8 mouse cellular contexts compared by ENCODE assay signal in the genomic region with DNA sequence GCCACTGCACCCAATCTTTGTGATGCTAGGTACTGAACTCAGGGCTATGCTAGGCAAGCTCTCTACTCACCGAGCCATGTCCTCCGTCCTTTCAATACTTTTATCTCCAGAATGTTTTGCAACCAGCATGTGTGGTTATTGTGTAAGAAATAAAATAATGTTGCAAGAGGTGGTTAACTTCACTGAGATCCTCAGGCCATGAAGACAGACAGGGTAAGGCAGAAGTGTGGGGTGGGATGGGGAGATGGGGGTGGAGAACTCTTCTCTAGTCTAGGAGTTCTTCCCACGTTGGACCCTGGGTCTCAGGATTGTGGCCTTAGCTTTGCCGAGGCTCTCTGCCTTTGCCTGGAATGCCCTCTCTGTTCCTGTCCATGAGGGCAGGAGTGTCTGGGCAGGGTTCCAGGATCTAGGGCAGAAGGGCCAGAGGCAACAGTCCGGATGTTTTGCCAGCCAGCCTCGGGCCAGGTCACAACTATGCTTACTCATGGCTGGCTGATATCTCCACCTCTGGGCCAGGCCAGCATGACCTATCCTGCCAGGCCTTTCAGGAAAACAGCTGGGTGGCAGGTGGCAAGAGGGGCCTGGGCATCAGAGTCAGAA. TPM values are rescaled to one million over a fixed set of nuclear protein-coding genes. Genes with fewer than 3 reads are reported as not detected.
A peak's percentile ranks its signal among the peaks of the same experiment; 100 is the strongest.
DNase-seq lines count a peak whose midpoint lies in the region; ATAC-seq lines count a peak whose summit lies in the region.

No protein-coding gene starts in this region.

- ATAC-seq in common myeloid progenitor, adult 5-6 weeks (replicated peaks; ENCODE audit: low read depth, poor library complexity, severe bottlenecking): peak; percentile 37; the same call in 1 of the 2 replicates
- ATAC-seq in frontal cortex, adult (ENCODE audit: low TSS enrichment): no peak

- peak; percentile 17 for DNase-seq in urinary bladder, postnatal 25 days (ENCODE audit: low spot score)
- DNase-seq in urinary bladder, adult 2 months (ENCODE audit: low spot score): no peak
- DNase-seq in kidney, adult 9 months: peak; percentile 94
- peak; percentile 44 for DNase-seq in testis, postnatal 14 days (ENCODE audit: low spot score)
- DNase-seq in left cerebral cortex, postnatal 10 days (ENCODE audit: extremely low spot score in 1 of 2, low spot score in 2 of 2): no peak
- DNase-seq in spleen, adult 18-20 months: no peak

- intact Hi-C loops in left cerebral cortex, postnatal 10 days (cut with DNase I): no loop called here

RNA-seq across cellular contexts. Expression of a gene that starts 33.7 kb away (rescaled TPM):
- 0.03 and 0.08 TPM in 2 replicates for polyA plus RNA-seq in urinary bladder, adult 2 months (2012; rRNA removed)
- not detected in 2 replicates for total RNA-seq in common myeloid progenitor, adult 5-6 weeks (2017)
- 100 to 1,000 TPM; 135 to 148 TPM for total RNA-seq in left cerebral cortex, postnatal 10 days (2021)

RNA-seq across cellular contexts. Expression of a gene that starts 43.0 kb away (rescaled TPM):
- polyA plus RNA-seq in urinary bladder, adult 2 months (2012; rRNA removed): 16.9 and 22.7 TPM in 2 replicates
- total RNA-seq in common myeloid progenitor, adult 5-6 weeks (2017): 0.23 TPM in 1 of 2 replicates, not detected in the other
- total RNA-seq in left cerebral cortex, postnatal 10 days (2021): 10 to 100 TPM; 80.7 to 87.0 TPM

Comparison
In these comparisons a context has a peak if more than half of its experiments do, and no peak if none do; other contexts are left out.
1. DNase-seq: peak in urinary bladder, postnatal 25 days (single experiment), kidney, adult 9 months (single experiment) and testis, postnatal 14 days (single experiment); none in urinary bladder, adult 2 months (single experiment), left cerebral cortex, postnatal 10 days (0 of 2) and spleen, adult 18-20 months (0 of 2).
2. RNA of a gene that starts 33.7 kb away (total RNA-seq): 135 to 148 TPM in left cerebral cortex, postnatal 10 days; not detected in common myeloid progenitor, adult 5-6 weeks; every median in the first group is over 100 times any median in the second.
3. RNA of a gene that starts 43.0 kb away (total RNA-seq): 80.7 to 87.0 TPM in left cerebral cortex, postnatal 10 days; 0.23 TPM in common myeloid progenitor, adult 5-6 weeks; every median in the first group is over 10 times any median in the second.